Mouse (Mus musculus): ENCODE results near the gene Dnhd1. TPM values are rescaled to one million over a fixed set of nuclear protein-coding genes. Genes with fewer than 3 reads are reported as not detected.

Gene Dnhd1
- polyA plus RNA-seq, 1 experiment from 2014 or later = 0.22 TPM

DNA sequence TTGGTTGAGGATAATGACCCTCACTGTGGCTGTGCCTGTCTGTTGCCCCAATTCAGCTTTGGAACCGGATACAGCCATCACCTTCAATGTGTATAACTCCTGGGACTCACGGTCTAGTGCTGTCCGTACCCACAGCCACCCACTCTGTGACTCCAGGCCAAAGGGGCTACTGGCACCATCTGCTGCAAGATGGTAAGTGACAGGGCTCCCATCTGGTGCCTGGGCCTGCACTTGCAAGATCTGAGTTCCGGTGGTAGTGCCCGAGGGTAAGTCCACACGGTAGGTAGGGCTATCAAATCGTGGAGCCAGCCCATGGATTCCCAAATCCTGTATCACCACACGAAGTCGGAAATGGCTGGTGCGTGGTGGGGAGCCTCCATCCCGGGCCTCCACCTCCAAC, 113.7 kb downstream of the Dnhd1 start:
- TF ChIP-seq CTCF (IDR thresholded peaks at IDR 0.05; ENCODE audit: low read depth) (no peak), EP300 (IDR thresholded peaks at IDR 0.05; ENCODE audit: low read depth) (no peak)
- no peak overlapping the region for H3K4me3 ChIP-seq (ENCODE audit: low read depth, low read length)
- WGBS (ENCODE audit: insufficient replicate concordance) = 76% methylated on average over 11 of the region's 11 CpGs

DNA sequence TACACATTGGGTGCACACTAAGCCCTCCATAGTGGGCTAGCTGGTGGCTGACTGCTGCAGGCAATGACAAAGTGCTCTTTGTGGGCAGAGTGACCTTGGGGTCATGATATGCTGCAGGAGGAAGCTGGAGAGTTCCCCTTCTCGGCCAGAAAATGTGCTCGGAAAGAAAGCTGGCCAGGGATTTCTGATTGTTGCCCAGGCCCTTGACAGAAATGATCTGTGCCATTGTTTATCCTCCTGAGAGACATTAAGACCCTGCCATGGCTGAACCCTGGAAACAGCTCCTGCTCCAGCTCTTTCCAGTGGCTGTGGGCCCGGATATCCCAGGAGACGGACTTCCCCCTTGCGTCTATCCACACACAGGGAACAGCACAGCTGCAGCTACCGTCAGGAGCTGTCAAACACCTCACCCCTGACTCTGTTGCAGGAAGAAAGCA, 117.1 kb downstream of the Dnhd1 start:
- H3K27ac ChIP-seq (ENCODE audit: low read depth) = peak overlapping the region; percentile 26; the same call in 1 of the 2 replicates
- ATAC-seq (peak; percentile 28; the same call in 1 of the 2 replicates), DNase-seq (no peak)

More for the DNA sequence above, 113.7 kb downstream of the Dnhd1 start:
- no peaks in the 10 kb centered on the region for H3K9me3 ChIP-seq (ENCODE audit: low read length)
- no peak overlapping the region for H3K27ac ChIP-seq (ENCODE audit: low read depth)
- ATAC-seq (no peak), DNase-seq (no peak)
- H3K9ac ChIP-seq (replicated peaks) = no peak overlapping the region
- no peaks in the 10 kb centered on the region for H3K36me3 ChIP-seq (replicated peaks; ENCODE audit: insufficient read depth, low read length)
- H3K27me3 ChIP-seq (ENCODE audit: insufficient read depth, low read length) = peaks cover 11% of the 10 kb centered on the region
- H3K4me2 ChIP-seq (ENCODE audit: low read depth, low read length) = no peak overlapping the region
- H3K4me1 ChIP-seq (ENCODE audit: insufficient read depth) = peaks cover 2% of the 10 kb centered on the region; the same call in 1 of the 2 replicates

GRCm38 (mm10) chr7:105769959-105770358, 119.3 kb downstream of the Dnhd1 start:
- WGBS (ENCODE audit: insufficient replicate concordance) = 63% methylated on average over 3 of the region's 3 CpGs
- no peak overlapping the region for H3K4me2 ChIP-seq (ENCODE audit: low read depth, low read length)
- no peak overlapping the region for H3K4me3 ChIP-seq (ENCODE audit: low read depth, low read length)
- H3K9me3 ChIP-seq (ENCODE audit: low read length) = no peaks in the 10 kb centered on the region
- H3K36me3 ChIP-seq (replicated peaks; ENCODE audit: insufficient read depth, low read length) = no peaks in the 10 kb centered on the region
- H3K9ac ChIP-seq (replicated peaks) = no peak overlapping the region
- no peak overlapping the region for H3K27ac ChIP-seq (ENCODE audit: low read depth)
- peaks cover 11% of the 10 kb centered on the region for H3K4me1 ChIP-seq (ENCODE audit: insufficient read depth)
- ATAC-seq = peak; percentile 22; the same call in 1 of the 2 replicates
- H3K27me3 ChIP-seq (ENCODE audit: insufficient read depth, low read length) = no peaks in the 10 kb centered on the region
- TF ChIP-seq EP300 (IDR thresholded peaks at IDR 0.05; ENCODE audit: low read depth) (no peak), CTCF (IDR thresholded peaks at IDR 0.05; ENCODE audit: low read depth) (no peak)
- no peak for DNase-seq

More for the DNA sequence above, 117.1 kb downstream of the Dnhd1 start:
- Histone ChIP-seq H3K36me3 (replicated peaks; ENCODE audit: insufficient read depth, low read length) (no peaks in the 10 kb centered on the region), H3K9ac (replicated peaks) (no peak overlapping the region), H3K27me3 (ENCODE audit: insufficient read depth, low read length) (peaks cover under 1% of the 10 kb centered on the region; the same call in 1 of the 2 replicates), H3K9me3 (ENCODE audit: low read length) (no peaks in the 10 kb centered on the region), H3K4me1 (ENCODE audit: insufficient read depth) (peaks cover 11% of the 10 kb centered on the region), H3K4me2 (ENCODE audit: low read depth, low read length) (no peak overlapping the region), H3K4me3 (ENCODE audit: low read depth, low read length) (no peak overlapping the region)
- TF ChIP-seq CTCF (IDR thresholded peaks at IDR 0.05; ENCODE audit: low read depth) (no peak), EP300 (IDR thresholded peaks at IDR 0.05; ENCODE audit: low read depth) (no peak)
- 33% methylated on average over 6 of the region's 6 CpGs for WGBS (ENCODE audit: insufficient replicate concordance)

Other genes starting within 250 kb of the Dnhd1 start
- not detected in 2 replicates for gene Cnga4, start 246.3 kb upstream of the Dnhd1 start, polyA plus RNA-seq (2015; fragmentation: Nextera tagmentation; extraction: Ambion mirVana)
- not detected in 2 replicates for gene Cckbr, start 225.1 kb upstream of the Dnhd1 start, polyA plus RNA-seq (2015; fragmentation: Nextera tagmentation; extraction: Ambion mirVana)
- 4.5 and 4.7 TPM in 2 replicates for gene Cavin3, start 168.5 kb upstream of the Dnhd1 start, polyA plus RNA-seq (2015; fragmentation: Nextera tagmentation; extraction: Ambion mirVana)
- gene Smpd1, start 96.5 kb upstream of the Dnhd1 start, polyA plus RNA-seq (2015; fragmentation: Nextera tagmentation; extraction: Ambion mirVana) = 21.6 and 24.0 TPM in 2 replicates
- 0.92 and 0.94 TPM in 2 replicates for gene Apbb1, start 69.2 kb upstream of the Dnhd1 start, polyA plus RNA-seq (2015; fragmentation: Nextera tagmentation; extraction: Ambion mirVana)
- gene Hpx, start 50.7 kb upstream of the Dnhd1 start, polyA plus RNA-seq (2015; fragmentation: Nextera tagmentation; extraction: Ambion mirVana) = 2,004 and 2,190 TPM in 2 replicates
- gene Trim3, start 17.3 kb upstream of the Dnhd1 start, polyA plus RNA-seq (2015; fragmentation: Nextera tagmentation; extraction: Ambion mirVana) = 3.0 and 4.0 TPM in 2 replicates
- gene Timm10b, start 10.8 kb upstream of the Dnhd1 start, polyA plus RNA-seq (2015; fragmentation: Nextera tagmentation; extraction: Ambion mirVana) = 117 and 121 TPM in 2 replicates
- 7.4 and 9.4 TPM in 2 replicates for gene Arfip2, start 10.4 kb upstream of the Dnhd1 start, polyA plus RNA-seq (2015; fragmentation: Nextera tagmentation; extraction: Ambion mirVana)
- gene Gm45799, start 10.3 kb upstream of the Dnhd1 start, polyA plus RNA-seq (2015; fragmentation: Nextera tagmentation; extraction: Ambion mirVana) = 44.4 and 45.8 TPM in 2 replicates
- gene Ilk, start 85.8 kb downstream of the Dnhd1 start, polyA plus RNA-seq (2015; fragmentation: Nextera tagmentation; extraction: Ambion mirVana) = 95.1 and 103 TPM in 2 replicates
- gene Rrp8, start 86.6 kb downstream of the Dnhd1 start, polyA plus RNA-seq (2015; fragmentation: Nextera tagmentation; extraction: Ambion mirVana) = 10.6 and 11.6 TPM in 2 replicates
- gene Taf10, start 93.5 kb downstream of the Dnhd1 start, polyA plus RNA-seq (2015; fragmentation: Nextera tagmentation; extraction: Ambion mirVana) = 104 and 110 TPM in 2 replicates
- 60.9 and 65.8 TPM in 2 replicates for gene Tpp1, start 101.4 kb downstream of the Dnhd1 start, polyA plus RNA-seq (2015; fragmentation: Nextera tagmentation; extraction: Ambion mirVana)
- gene Dchs1, start 136.8 kb downstream of the Dnhd1 start, polyA plus RNA-seq (2015; fragmentation: Nextera tagmentation; extraction: Ambion mirVana) = 0.45 and 0.58 TPM in 2 replicates
- 405 and 416 TPM in 2 replicates for gene Mrpl17, start 160.3 kb downstream of the Dnhd1 start, polyA plus RNA-seq (2015; fragmentation: Nextera tagmentation; extraction: Ambion mirVana)

All from liver, postnatal 0 days (tissue).